Mouse (Mus musculus) heart, postnatal 14 days (tissue): ENCODE data around the gene Olfr51. TPM values are rescaled to one million over a fixed set of nuclear protein-coding genes. Genes with fewer than 3 reads are reported as not detected.

Source experiments
- total RNA-seq, 2 experiments: library from RNA; stranded (reverse); gene quantifications; 2 replicates each; pipeline ENCODE4 v1.2.3; 2021

The Olfr51 gene
- total RNA-seq, 2 experiments from 2014 or later = not detected

Other genes starting within 250 kb of the Olfr51 start
- gene Zfp354c, start 175.9 kb upstream of the Olfr51 start, total RNA-seq = 1 to 10 TPM; 5.0 to 5.3 TPM
- gene Zfp879, start 162.0 kb upstream of the Olfr51 start, total RNA-seq = 1 to 10 TPM in 1 of 2 experiments, under 1 TPM in 1; 0.76 to 1.1 TPM
- gene Grm6, start 152.9 kb upstream of the Olfr51 start, total RNA-seq = not detected
- 1 to 10 TPM in 1 of 2 experiments, under 1 TPM in 1; 0.78 to 1.3 TPM for gene Zfp454, start 115.9 kb upstream of the Olfr51 start, total RNA-seq
- 1 to 10 TPM; 2.6 to 3.2 TPM for gene Zfp2, start 87.4 kb upstream of the Olfr51 start, total RNA-seq
- gene Zfp354b, start 72.0 kb upstream of the Olfr51 start, total RNA-seq = 1 to 10 TPM in 1 of 2 experiments, under 1 TPM in 1; 0.96 to 1.7 TPM
- gene 4933414I15Rik, start 59.8 kb upstream of the Olfr51 start, total RNA-seq = not detected
- not detected for gene Prop1, start 49.8 kb upstream of the Olfr51 start, total RNA-seq
- not detected for gene Olfr1378, start 37.1 kb upstream of the Olfr51 start, total RNA-seq
- not detected for gene Olfr1377, start 21.6 kb upstream of the Olfr51 start, total RNA-seq
- not detected for gene Olfr54, start 10.6 kb downstream of the Olfr51 start, total RNA-seq
- not detected for gene Olfr1375, start 44.5 kb downstream of the Olfr51 start, total RNA-seq
- 1 to 10 TPM; 1.7 to 2.1 TPM for gene Zfp354a, start 55.7 kb downstream of the Olfr51 start, total RNA-seq
- gene Gm12569, start 216.9 kb downstream of the Olfr51 start, total RNA-seq = not detected